Mouse (Mus musculus) heart, postnatal 0 days (tissue): Measurements from ENCODE around the gene Pxdc1. TPM values are rescaled to one million over a fixed set of nuclear protein-coding genes. Genes with fewer than 3 reads are reported as not detected.
A peak's percentile ranks its signal among the peaks of the same experiment; 100 is the strongest.

Experiments
- ATAC-seq: fragments of 200-750 bp; cut with Nextera tagmentation; 2 replicates; pipeline ENCODE4 v1.8.0; 2017; ENCODE audit warnings: low read depth, moderate number of reproducible peaks, moderate library complexity; ENCODE audit not compliant: insufficient read depth
- DNase-seq: peaks from one replicate; pipeline ENCODE4 v3.0.0-alpha.2; 2016; ENCODE audit warnings: low spot score
- H3K27ac ChIP-seq: fragments of 300-500 bp; sonication (generic); 2 replicates; pipeline ENCODE4 v1.5.1; 2014; ENCODE audit warnings: low read depth, mild to moderate bottlenecking
- H3K27me3 ChIP-seq: fragments of 300-500 bp; sonication (generic); 2 replicates; pipeline ENCODE4 v1.6.1; 2014; ENCODE audit warnings: low read length, mixed read lengths; ENCODE audit not compliant: control insufficient read depth, insufficient read depth
- H3K36me3 ChIP-seq: fragments of 300-500 bp; sonication (generic); replicated peaks from 2 replicates; pipeline ENCODE4 v1.6.1; 2014; ENCODE audit warnings: low read length, mixed read lengths; ENCODE audit not compliant: control insufficient read depth, insufficient read depth
- H3K4me1 ChIP-seq: fragments of 300-500 bp; sonication (generic); 2 replicates; pipeline ENCODE4 v1.6.1; 2014; ENCODE audit warnings: antibody characterized with exemption; ENCODE audit not compliant: control insufficient read depth, insufficient read depth
- H3K4me2 ChIP-seq: fragments of 300-500 bp; sonication (generic); 2 replicates; pipeline ENCODE4 v1.6.1; 2014; ENCODE audit warnings: low read depth, mild to moderate bottlenecking, low read length, moderate library complexity
- H3K4me3 ChIP-seq: fragments of 300-500 bp; sonication (generic); 2 replicates; pipeline ENCODE4 v1.5.1; 2014; ENCODE audit warnings: low read depth, low read length
- H3K9ac ChIP-seq: fragments of 300-500 bp; sonication (generic); replicated peaks from 2 replicates; pipeline ENCODE4 v1.6.1; 2014; ENCODE audit warnings: low read depth, low read length, mixed read lengths
- H3K9me3 ChIP-seq: fragments of 300-500 bp; sonication (generic); replicated peaks from 2 replicates; pipeline ENCODE4 v1.6.1; 2016; ENCODE audit warnings: low read length; ENCODE audit not compliant: control insufficient read depth
- CTCF ChIP-seq: IDR thresholded peaks from 2 replicates; pipeline ENCODE4 v1.5.1; 2016; ENCODE audit warnings: antibody characterized with exemption, control low read depth, low read depth
- EP300 ChIP-seq: IDR thresholded peaks from 2 replicates; pipeline ENCODE4 v1.6.1; 2016; ENCODE audit warnings: antibody characterized with exemption, low read depth
- WGBS: fragments of 180-500 bp; shearing (Covaris S2); extraction: QIAGEN DNeasy Blood & Tissue Kit; methylation state at CpG from one replicate; pipeline ENCODE4 v1.1.7; 2014; 5-methylcytosine and 5-hydroxymethylcytosine counted together
- polyA plus RNA-seq: library from polyadenylated mRNA; unstranded; fragments of >200 nt; fragmentation: Nextera tagmentation; extraction: Ambion mirVana; gene quantifications from 2 replicates; pipeline ENCODE4 v1.2.1, GENCODE M21; 2015
- total RNA-seq: library from RNA; depleted of rRNA; stranded (reverse); fragments of >200 nt; gene quantifications from 2 replicates; pipeline ENCODE4 v1.2.3, GENCODE M21; 2014; ENCODE audit warnings: low replicate concordance

The Pxdc1 gene
- total and polyA plus RNA-seq, 2 experiments from 2014 or later = 16.5 to 31.2 TPM

DNA sequence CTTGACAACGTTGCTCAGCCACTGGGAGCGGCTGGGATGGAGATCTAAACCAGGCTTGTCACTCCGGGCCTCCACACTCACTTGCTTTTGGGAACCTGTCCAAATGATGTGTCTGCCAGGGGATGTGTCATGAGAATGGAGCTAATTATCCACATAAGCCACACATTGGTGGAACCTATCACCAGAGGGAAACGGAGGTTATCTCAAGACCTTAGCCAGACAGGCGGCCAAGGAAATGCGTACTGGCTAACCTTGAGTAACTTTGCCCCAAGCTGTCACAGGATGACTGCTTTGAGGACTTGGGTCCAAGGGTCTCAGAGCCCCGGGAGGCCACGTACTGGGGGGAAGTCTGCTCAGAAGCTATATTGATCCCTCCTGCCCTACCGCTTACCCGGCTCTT lies 2.3 kb downstream of the Pxdc1 start:
- H3K27me3 ChIP-seq = no peaks in the 10 kb centered on the region
- peak overlapping the region; percentile 90 for H3K27ac ChIP-seq
- peak overlapping the region; percentile 77 for H3K4me3 ChIP-seq
- TF ChIP-seq EP300 = no peak
- no peaks in the 10 kb centered on the region for H3K9me3 ChIP-seq
- H3K9ac ChIP-seq = peak overlapping the region; percentile 83
- peak overlapping the region; percentile 90 for H3K4me2 ChIP-seq
- H3K4me1 ChIP-seq = peaks cover 25% of the 10 kb centered on the region; the same call in 1 of the 2 replicates
- DNase-seq = peak; percentile 57
- 24% methylated on average over 10 of the region's 10 CpGs for WGBS
- ATAC-seq = 0 out of 2 replicates have a peak, but pooled peaks have one; percentile 8
- no peaks in the 10 kb centered on the region for H3K36me3 ChIP-seq

DNA sequence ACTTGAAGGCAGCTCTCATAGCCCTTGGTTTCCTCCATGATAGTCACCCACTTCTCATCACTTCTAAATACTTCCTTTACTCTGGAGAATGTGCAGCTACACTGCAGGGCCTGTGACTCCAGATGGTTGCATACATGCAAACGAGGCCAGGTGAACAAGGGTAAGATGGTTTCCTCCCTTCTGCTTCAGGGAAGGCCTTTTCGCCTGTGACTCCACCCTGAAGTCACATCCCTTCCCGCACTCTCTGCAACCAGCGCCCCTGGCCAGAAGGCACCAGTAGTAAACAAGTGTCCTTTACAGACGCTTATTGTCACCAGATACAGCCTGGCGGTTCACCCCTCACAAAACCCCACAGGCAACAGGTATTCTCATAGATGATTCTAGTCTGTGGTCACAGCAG lies 2.9 kb downstream of the Pxdc1 start:
- WGBS = 55% methylated on average over 6 of the region's 6 CpGs
- Histone ChIP-seq H3K9ac (0 out of 2 replicates have a peak overlapping the region, but pooled peaks have one; percentile 7), H3K9me3 (no peaks in the 10 kb centered on the region), H3K4me3 (peak overlapping the region; percentile 77), H3K36me3 (no peaks in the 10 kb centered on the region), H3K27ac (peak overlapping the region; percentile 90; the same call in 1 of the 2 replicates), H3K27me3 (no peaks in the 10 kb centered on the region), H3K4me1 (peaks cover 31% of the 10 kb centered on the region; the same call in 1 of the 2 replicates), H3K4me2 (peak overlapping the region; percentile 90)
- no peak for ATAC-seq
- DNase-seq = no peak
- TF ChIP-seq EP300 = no peak

DNA sequence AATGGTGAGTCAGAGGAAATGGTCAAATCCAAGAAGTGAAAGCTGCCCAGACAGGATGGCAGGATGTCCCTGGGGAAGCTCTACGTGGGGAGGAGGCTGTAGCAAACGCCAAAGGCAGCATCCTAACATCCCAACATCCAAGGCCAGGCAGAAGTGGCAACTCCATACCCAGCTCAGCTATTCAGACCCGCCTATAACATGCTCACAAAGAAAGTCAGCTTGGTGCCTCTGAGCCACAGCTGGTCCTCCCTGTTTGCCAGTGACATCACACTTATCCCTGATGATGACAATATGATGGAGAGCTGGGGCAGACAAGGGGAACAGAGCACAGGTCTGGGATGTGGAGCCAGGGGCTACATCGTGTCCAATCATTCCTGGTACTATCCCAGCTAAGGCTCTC lies 5.5 kb downstream of the Pxdc1 start:
- 43% methylated on average over 4 of the region's 4 CpGs for WGBS
- Histone ChIP-seq H3K9me3 (no peaks in the 10 kb centered on the region), H3K9ac (no peak overlapping the region), H3K36me3 (no peaks in the 10 kb centered on the region), H3K4me1 (peaks cover 33% of the 10 kb centered on the region; the same call in 1 of the 2 replicates), H3K27ac (no peak overlapping the region), H3K4me2 (peak overlapping the region; percentile 90), H3K27me3 (no peaks in the 10 kb centered on the region), H3K4me3 (no peak overlapping the region)
- TF ChIP-seq CTCF = no peak
- no peak for TF ChIP-seq EP300
- no peak for ATAC-seq
- no peak for DNase-seq

DNA sequence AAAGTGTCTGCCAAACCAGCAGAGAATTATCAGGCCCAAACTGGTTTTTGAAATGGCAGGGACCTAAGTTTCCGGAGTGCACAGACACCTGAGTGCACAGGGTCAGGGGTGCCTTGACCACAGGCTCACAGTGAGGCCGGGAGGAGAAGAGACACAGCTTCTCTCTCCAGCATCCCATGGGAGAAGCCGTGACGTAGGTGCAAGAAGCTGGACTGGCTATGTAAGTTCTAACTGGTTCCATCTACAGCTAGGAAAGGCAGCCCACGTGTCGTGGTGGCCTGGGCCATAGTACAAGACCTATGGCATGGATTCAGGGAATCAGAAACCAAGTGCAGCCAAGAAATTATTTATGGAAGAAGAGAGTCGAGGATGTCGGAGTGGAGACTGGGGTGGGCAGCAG lies 6.1 kb downstream of the Pxdc1 start:
- H3K9ac ChIP-seq = no peak overlapping the region
- H3K36me3 ChIP-seq = no peaks in the 10 kb centered on the region
- peak overlapping the region; percentile 90; the same call in 1 of the 2 replicates for H3K4me2 ChIP-seq
- TF ChIP-seq CTCF (no peak), EP300 (no peak)
- no peaks in the 10 kb centered on the region for H3K9me3 ChIP-seq
- 63% methylated on average over 8 of the region's 8 CpGs for WGBS
- DNase-seq = no peak
- H3K27me3 ChIP-seq = no peaks in the 10 kb centered on the region
- H3K4me1 ChIP-seq = peaks cover 33% of the 10 kb centered on the region; the same call in 1 of the 2 replicates
- no peak for ATAC-seq
- H3K4me3 ChIP-seq = no peak overlapping the region
- no peak overlapping the region for H3K27ac ChIP-seq

DNA sequence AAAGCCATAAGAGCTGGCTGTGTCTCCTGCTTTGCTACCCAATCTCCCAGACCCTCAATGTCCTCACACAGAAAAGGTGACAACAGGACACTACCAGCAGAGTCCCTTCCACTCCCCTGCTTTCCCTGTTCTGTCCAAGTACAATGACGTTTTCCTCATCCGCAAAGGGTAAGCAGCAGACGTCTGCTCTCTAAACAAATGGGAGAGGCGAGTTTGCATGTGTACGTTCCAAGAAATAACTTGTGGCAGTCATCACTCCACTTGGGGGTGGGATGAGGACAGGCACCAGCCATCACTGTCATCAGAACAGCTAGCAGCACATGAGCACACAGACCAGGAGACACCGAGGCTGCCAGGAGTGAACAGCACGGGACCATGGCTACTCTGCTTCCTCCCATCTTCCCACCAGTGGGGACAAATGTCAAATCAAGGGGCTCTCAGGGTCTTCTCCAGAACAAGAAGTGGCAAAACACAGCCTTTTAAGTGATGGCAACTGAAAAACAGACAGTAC lies 7.0 kb downstream of the Pxdc1 start:
- DNase-seq (no peak), ATAC-seq (peak; percentile 13; the same call in 1 of the 2 replicates)
- no peak overlapping the region for H3K4me3 ChIP-seq
- no peaks in the 10 kb centered on the region for H3K36me3 ChIP-seq
- 32% methylated on average over 7 of the region's 7 CpGs for WGBS
- H3K4me1 ChIP-seq = peaks cover 31% of the 10 kb centered on the region; the same call in 1 of the 2 replicates
- no peak overlapping the region for H3K27ac ChIP-seq
- no peak overlapping the region for H3K4me2 ChIP-seq
- no peaks in the 10 kb centered on the region for H3K27me3 ChIP-seq
- H3K9me3 ChIP-seq = no peaks in the 10 kb centered on the region
- TF ChIP-seq EP300 (no peak), CTCF (no peak)
- no peak overlapping the region for H3K9ac ChIP-seq

DNA sequence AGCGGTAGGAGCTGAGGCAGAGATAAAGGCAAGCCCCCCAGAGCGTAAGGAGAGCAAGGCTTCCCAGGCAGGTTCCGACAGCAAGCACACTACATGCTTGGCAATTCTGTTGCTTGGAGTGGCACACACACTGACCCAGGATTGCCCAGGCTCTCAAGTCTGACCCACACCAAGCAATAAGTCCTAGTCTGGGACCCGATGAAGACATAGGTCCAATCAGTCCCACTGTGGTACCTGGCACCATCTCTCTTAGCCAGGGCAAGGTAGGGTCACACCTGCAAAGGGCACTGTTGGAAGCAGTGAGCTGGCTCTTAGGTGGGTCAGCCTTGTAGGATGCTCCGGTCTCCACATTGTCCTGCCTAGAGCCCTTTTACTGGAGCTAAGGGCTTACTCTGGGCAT lies 7.8 kb downstream of the Pxdc1 start:
- Histone ChIP-seq H3K27me3 (no peaks in the 10 kb centered on the region), H3K36me3 (no peaks in the 10 kb centered on the region), H3K4me3 (no peak overlapping the region), H3K4me2 (no peak overlapping the region), H3K27ac (no peak overlapping the region), H3K9ac (no peak overlapping the region), H3K4me1 (peaks cover 28% of the 10 kb centered on the region; the same call in 1 of the 2 replicates), H3K9me3 (no peaks in the 10 kb centered on the region)
- DNase-seq = no peak
- no peak for ATAC-seq
- WGBS = 83% methylated on average over 5 of the region's 5 CpGs
- no peak for TF ChIP-seq EP300
- TF ChIP-seq CTCF = no peak
